Mouse (Mus musculus) adipocyte (in vitro differentiated cells): Measurements from ENCODE around the gene Apba1.

Experiments
- DNase-seq: peaks from one replicate; pipeline ENCODE4 v3.0.0-alpha.2; 2016; ENCODE audit warnings: low spot score

Apba1 gene

GRCm38 (mm10) chr19:23941422-23941949 lies 182.8 kb downstream of the Apba1 start:
- no peak for DNase-seq

DNA sequence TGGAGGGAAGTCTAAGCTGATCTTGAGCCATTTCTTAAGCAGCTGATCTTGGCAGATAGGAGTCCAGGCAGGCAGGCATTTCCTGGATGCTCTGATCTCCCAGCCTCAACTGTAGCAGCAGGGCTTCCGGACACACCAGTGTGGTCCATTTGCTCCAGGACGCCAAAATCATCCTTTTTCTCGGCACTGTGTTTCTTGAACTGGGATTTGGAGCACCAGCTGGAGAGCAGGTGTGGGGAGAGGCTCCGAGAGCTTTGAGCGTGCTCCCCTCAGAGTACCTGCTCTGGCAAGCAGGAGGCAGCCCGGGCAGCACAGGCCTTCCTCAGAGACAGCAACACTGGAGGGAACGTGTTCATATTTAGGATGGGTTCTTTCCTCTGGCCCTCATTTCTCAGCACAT lies 184.2 kb downstream of the Apba1 start:
- no peak for DNase-seq

GRCm38 (mm10) chr19:23946026-23946685 lies 187.5 kb downstream of the Apba1 start:
- DNase-seq = no peak

GRCm38 (mm10) chr19:23946751-23947150 lies 188.1 kb downstream of the Apba1 start:
- no peak for DNase-seq

DNA sequence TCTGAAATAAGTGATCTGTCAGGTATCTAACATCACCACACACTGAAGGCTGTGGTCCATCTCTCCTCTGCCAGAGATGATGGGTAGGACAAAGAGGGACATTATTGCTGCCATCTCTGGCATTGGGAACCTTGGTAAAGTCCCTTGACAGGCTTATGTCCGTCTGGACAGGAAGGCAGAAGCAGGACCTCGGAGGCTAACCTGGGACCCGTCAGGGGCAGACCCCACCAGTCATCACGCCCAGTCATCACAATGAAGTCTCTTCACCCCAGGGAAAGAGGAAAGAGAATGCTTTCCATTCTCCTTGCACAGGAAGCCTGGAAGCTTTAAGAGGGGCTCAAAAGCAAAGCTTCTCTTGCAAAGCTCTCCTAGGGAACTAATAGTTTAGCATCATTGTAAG lies 189.2 kb downstream of the Apba1 start:
- DNase-seq = no peak

GRCm38 (mm10) chr19:23948301-23949000 lies 189.8 kb downstream of the Apba1 start:
- no peak for DNase-seq

DNA sequence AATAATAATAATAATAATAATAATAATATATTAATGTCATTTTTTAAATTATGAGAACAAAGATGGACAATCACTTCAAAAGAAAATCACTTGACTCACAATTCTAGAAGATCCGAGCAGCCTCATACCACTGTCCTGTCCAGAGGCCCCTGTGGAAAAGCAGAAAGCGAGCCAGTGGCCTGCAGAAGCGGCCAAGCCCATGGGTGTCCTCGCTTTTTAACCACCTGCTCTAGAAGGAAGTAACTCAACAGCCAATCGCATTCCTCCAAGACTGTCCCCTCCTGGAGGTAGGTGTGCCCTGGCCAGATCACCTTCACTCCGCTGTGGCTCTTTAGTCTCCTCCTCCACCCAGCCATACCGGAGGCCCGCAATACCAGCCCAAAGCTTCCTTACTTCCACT lies 196.8 kb downstream of the Apba1 start:
- no peak for DNase-seq

GRCm38 (mm10) chr19:23956299-23956975 lies 197.8 kb downstream of the Apba1 start:
- DNase-seq = no peak

- no peak for DNase-seq
Measured at GRCm38 (mm10) chr19:23957563-23957962, 198.9 kb downstream of the Apba1 start.

DNA sequence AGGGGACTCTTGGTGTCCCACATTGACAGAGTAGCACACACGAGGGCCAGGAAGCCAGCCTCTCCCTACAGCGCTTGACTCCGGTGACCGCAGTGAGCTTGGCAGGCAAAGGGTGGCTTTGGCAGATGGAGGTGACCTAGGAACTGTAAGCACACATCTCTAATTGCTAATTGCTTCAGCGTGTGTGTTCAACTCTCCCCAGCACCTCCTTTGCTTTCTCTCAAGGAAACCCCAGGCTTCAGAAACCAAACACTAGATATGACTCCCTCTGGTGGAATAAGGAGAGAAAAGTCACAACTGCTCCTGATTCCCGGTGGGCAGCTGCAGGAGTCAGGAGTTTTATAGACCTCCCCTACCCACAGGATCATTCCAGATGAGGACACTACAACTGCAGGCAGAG lies 200.2 kb downstream of the Apba1 start:
- peak; percentile 33 for DNase-seq

GRCm38 (mm10) chr19:23959870-23960269 lies 201.2 kb downstream of the Apba1 start:
- no peak for DNase-seq

DNA sequence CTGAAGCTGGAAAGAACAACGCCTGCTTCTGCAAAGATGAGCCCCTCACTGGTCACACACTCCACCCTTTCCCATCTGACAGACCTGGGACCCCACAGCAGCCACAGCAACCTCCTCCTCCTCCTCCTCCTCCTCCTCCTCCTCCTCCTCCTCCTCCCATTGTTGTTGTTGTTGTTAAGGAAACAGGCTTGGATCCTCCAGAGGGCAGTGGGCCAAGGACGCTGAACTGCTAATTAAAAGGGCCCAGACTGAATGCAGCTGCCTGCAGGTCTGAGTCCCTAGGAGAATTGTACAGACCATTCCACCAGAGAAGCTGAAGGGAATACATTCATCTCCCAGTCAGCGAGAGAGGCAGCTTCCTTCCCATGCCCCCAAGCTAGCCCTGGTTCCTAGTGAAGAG lies 201.6 kb downstream of the Apba1 start:
- peak; percentile 21 for DNase-seq

GRCm38 (mm10) chr19:23960831-23961447 lies 202.3 kb downstream of the Apba1 start:
- DNase-seq = no peak

- DNase-seq = peak; percentile 76
Measured at GRCm38 (mm10) chr19:23961516-23961915, 202.8 kb downstream of the Apba1 start.

GRCm38 (mm10) chr19:23964401-23964910 lies 205.8 kb downstream of the Apba1 start:
- no peak for DNase-seq

DNA sequence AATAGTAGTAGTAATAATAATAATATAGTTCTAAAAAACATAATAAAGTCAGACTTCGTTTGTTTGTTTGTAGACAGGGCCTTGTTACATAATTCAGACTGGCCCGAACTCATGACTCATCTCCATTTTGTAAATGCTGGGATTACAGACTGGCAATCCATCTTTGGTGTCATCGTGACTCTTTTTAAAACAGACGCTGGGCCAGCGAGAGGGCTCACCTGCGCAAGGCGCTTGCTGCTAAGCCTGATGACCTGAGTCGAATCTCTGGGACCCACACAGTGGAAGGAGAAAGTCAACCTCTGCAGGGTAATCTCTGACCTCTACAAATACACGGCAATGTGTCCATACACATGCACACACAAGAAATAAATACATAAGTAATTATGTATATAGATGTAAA lies 207.7 kb downstream of the Apba1 start:
- DNase-seq = peak; percentile 30

GRCm38 (mm10) chr19:23967156-23967555 lies 208.5 kb downstream of the Apba1 start:
- DNase-seq = peak; percentile 96

DNA sequence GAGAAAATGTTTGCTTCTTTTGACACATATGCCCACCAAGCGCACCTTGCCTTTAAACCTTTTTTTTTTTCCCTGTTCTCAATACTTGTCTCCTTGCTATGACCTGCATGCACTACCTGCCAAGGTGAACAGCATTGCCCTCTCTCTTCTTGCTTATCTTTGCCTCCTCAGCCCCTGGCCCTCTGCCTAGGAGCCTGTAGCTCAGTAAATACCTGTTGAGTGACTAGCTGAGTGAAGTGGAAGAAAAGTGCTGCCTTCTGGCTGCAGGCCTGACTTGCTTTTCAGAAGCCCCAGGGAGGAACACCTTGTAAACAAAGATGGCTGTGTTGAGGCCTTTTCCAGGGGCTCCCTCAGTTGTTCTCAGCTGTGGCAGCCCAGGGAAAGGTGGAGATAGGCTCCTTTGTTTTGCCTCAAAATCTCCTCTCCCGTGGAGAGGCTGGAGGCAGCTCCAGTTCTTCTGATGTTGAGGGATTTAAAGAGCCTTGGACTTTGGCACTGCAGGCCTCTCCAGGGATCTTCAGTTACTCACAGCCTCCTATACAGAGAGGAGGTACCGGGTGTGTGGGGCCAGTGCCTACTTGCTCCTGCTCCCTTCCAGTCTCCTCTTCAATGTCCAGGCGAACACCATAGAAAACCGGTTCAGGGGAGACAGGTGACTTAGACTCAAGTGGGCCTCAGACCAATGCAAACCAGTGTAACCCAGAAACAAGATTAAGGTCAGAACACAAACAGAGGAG lies 209.6 kb downstream of the Apba1 start:
- DNase-seq = no peak

DNA sequence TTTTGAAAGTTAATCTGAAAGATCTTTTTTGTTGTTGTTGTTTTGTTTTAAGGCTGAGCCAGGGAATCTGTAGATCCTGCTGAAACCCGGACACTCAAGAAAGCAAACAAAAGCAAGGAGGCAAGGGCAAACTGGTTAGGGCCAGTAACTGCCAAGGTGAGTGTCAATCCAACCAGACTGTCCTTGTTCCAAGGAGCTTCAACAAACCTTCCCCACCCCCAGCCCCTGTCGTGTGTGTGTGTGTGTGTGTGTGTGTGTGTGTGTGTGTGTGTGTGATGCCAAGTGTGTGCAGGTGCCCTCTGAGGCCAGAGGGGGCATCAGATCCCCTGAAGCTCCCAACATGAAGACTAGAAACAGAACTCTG lies 210.2 kb downstream of the Apba1 start:
- DNase-seq = no peak

DNA sequence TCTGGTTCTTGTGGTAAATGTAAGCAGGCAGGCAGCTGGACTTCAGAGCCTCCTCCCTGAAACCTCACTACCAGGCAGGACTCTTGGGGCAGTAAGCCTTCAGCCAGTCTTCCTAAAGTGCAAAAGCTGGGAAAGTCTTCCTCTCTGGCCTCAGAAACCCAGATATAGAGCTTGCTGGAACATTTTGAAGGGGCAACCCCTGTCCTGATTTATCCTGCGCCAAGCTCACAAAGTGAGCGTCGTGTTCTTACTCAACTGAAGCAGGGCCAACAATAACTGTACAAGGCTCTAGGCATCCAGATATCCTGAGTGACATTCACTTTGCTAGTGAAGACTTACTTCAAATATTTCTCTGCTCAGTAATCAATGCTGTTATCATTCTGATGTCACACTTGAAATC lies 211.7 kb downstream of the Apba1 start:
- peak; percentile 46 for DNase-seq

DNA sequence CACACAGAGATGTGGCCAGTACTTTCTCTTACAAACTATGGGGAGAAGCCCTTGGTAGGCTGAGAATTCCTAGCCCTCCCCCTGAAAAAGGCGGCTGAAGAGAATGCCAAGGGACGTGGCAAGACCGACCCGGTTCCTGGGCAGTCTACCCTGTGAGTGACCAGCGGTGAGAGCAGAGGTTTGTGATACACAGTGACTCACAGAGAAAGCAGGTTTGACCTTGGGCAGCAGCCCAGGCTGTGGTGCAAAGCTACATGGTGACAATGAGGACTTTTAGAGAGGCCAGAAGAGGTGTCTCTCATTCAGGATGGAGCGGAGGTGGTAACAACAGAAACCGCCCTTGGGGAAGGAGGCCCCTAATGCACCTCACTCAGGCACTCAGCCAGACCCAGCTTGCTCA lies 212.7 kb downstream of the Apba1 start:
- peak; percentile 22 for DNase-seq
